Mouse (Mus musculus): ENCODE measurements around the gene 1700001C02Rik. TPM values are rescaled to one million over a fixed set of nuclear protein-coding genes. Genes with fewer than 3 reads are reported as not detected.

Gene 1700001C02Rik
- total RNA-seq (2017): not detected in 3 replicates

GRCm38 (mm10) chr5:30465861-30466260, at the start of gene 1700001C02Rik:
TSS of gene 1700001C02Rik (plus strand) at chr5:30466047.
- no peak for ATAC-seq (replicated peaks; ENCODE audit: insufficient number of reproducible peaks, low FRiP score, low TSS enrichment, poor library complexity, severe bottlenecking)

GRCm38 (mm10) chr5:30416665-30417064, 49.2 kb upstream of the 1700001C02Rik start:
- no peak for ATAC-seq (replicated peaks; ENCODE audit: insufficient number of reproducible peaks, low FRiP score, low TSS enrichment, poor library complexity, severe bottlenecking)

GRCm38 (mm10) chr5:30423121-30423520, 42.7 kb upstream of the 1700001C02Rik start:
- no peak for ATAC-seq (replicated peaks; ENCODE audit: insufficient number of reproducible peaks, low FRiP score, low TSS enrichment, poor library complexity, severe bottlenecking)

GRCm38 (mm10) chr5:30423572-30424244, 42.1 kb upstream of the 1700001C02Rik start:
- no peak for ATAC-seq (replicated peaks; ENCODE audit: insufficient number of reproducible peaks, low FRiP score, low TSS enrichment, poor library complexity, severe bottlenecking)

- ATAC-seq (replicated peaks; ENCODE audit: insufficient number of reproducible peaks, low FRiP score, low TSS enrichment, poor library complexity, severe bottlenecking): no peak
These were observed 38.4 kb upstream of the 1700001C02Rik start for GRCm38 (mm10) chr5:30427406-30427805.

GRCm38 (mm10) chr5:30438931-30439330, 26.9 kb upstream of the 1700001C02Rik start:
- ATAC-seq (replicated peaks; ENCODE audit: insufficient number of reproducible peaks, low FRiP score, low TSS enrichment, poor library complexity, severe bottlenecking): no peak

GRCm38 (mm10) chr5:30440308-30440906, 25.4 kb upstream of the 1700001C02Rik start:
- no peak for ATAC-seq (replicated peaks; ENCODE audit: insufficient number of reproducible peaks, low FRiP score, low TSS enrichment, poor library complexity, severe bottlenecking)

- ATAC-seq (replicated peaks; ENCODE audit: insufficient number of reproducible peaks, low FRiP score, low TSS enrichment, poor library complexity, severe bottlenecking): no peak
These were observed 23.7 kb upstream of the 1700001C02Rik start for GRCm38 (mm10) chr5:30442196-30442595.

GRCm38 (mm10) chr5:30444327-30444895, 21.4 kb upstream of the 1700001C02Rik start:
- ATAC-seq (replicated peaks; ENCODE audit: insufficient number of reproducible peaks, low FRiP score, low TSS enrichment, poor library complexity, severe bottlenecking): no peak

GRCm38 (mm10) chr5:30456056-30456455, 9.8 kb upstream of the 1700001C02Rik start:
- no peak for ATAC-seq (replicated peaks; ENCODE audit: insufficient number of reproducible peaks, low FRiP score, low TSS enrichment, poor library complexity, severe bottlenecking)

- no peak for ATAC-seq (replicated peaks; ENCODE audit: insufficient number of reproducible peaks, low FRiP score, low TSS enrichment, poor library complexity, severe bottlenecking)
These were observed 5.7 kb upstream of the 1700001C02Rik start for GRCm38 (mm10) chr5:30460155-30460554.

GRCm38 (mm10) chr5:30461821-30462220, 4.0 kb upstream of the 1700001C02Rik start, which contains the start of gene Otof:
TSS of gene Otof (minus strand) at chr5:30461932.
- no peak for ATAC-seq (replicated peaks; ENCODE audit: insufficient number of reproducible peaks, low FRiP score, low TSS enrichment, poor library complexity, severe bottlenecking)

- no peak for ATAC-seq (replicated peaks; ENCODE audit: insufficient number of reproducible peaks, low FRiP score, low TSS enrichment, poor library complexity, severe bottlenecking)
These were observed 468 bp downstream of the 1700001C02Rik start for GRCm38 (mm10) chr5:30466315-30466714.

GRCm38 (mm10) chr5:30470454-30470853, 4.6 kb downstream of the 1700001C02Rik start:
- ATAC-seq (replicated peaks; ENCODE audit: insufficient number of reproducible peaks, low FRiP score, low TSS enrichment, poor library complexity, severe bottlenecking): no peak

- ATAC-seq (replicated peaks; ENCODE audit: insufficient number of reproducible peaks, low FRiP score, low TSS enrichment, poor library complexity, severe bottlenecking): no peak
These were observed 6.3 kb downstream of the 1700001C02Rik start for GRCm38 (mm10) chr5:30472148-30472547.

- ATAC-seq (replicated peaks; ENCODE audit: insufficient number of reproducible peaks, low FRiP score, low TSS enrichment, poor library complexity, severe bottlenecking): no peak
These were observed 10.7 kb downstream of the 1700001C02Rik start for GRCm38 (mm10) chr5:30476534-30476933.

- ATAC-seq (replicated peaks; ENCODE audit: insufficient number of reproducible peaks, low FRiP score, low TSS enrichment, poor library complexity, severe bottlenecking): no peak; the same call in 1 of the 2 replicates
These were observed 16.5 kb downstream of the 1700001C02Rik start for GRCm38 (mm10) chr5:30482319-30482718.

- ATAC-seq (replicated peaks; ENCODE audit: insufficient number of reproducible peaks, low FRiP score, low TSS enrichment, poor library complexity, severe bottlenecking): no peak
These were observed 17.7 kb downstream of the 1700001C02Rik start for GRCm38 (mm10) chr5:30483533-30483932.

GRCm38 (mm10) chr5:30484591-30484990, 18.7 kb downstream of the 1700001C02Rik start:
- no peak for ATAC-seq (replicated peaks; ENCODE audit: insufficient number of reproducible peaks, low FRiP score, low TSS enrichment, poor library complexity, severe bottlenecking)

- no peak for ATAC-seq (replicated peaks; ENCODE audit: insufficient number of reproducible peaks, low FRiP score, low TSS enrichment, poor library complexity, severe bottlenecking)
These were observed 19.3 kb downstream of the 1700001C02Rik start for GRCm38 (mm10) chr5:30485136-30485535.

Measured in monocyte, adult 5-6 weeks (primary cell).